Mouse (Mus musculus): ENCODE measurements at regions not wholly inside any gene's neighbourhood (a gene's known extent, or its start where the extent isn't known, plus 50 kb on each side); places are given as distances from the start of the nearest gene placed in this dataset.

GRCm38 (mm10) chr14:111485631-111486030 lies 189.3 kb upstream of the Slitrk5 start:
- DNase-seq (ENCODE audit: extremely low spot score in 1 of 2, low spot score in 1 of 2) = peak; percentile 14 to 24

DNA sequence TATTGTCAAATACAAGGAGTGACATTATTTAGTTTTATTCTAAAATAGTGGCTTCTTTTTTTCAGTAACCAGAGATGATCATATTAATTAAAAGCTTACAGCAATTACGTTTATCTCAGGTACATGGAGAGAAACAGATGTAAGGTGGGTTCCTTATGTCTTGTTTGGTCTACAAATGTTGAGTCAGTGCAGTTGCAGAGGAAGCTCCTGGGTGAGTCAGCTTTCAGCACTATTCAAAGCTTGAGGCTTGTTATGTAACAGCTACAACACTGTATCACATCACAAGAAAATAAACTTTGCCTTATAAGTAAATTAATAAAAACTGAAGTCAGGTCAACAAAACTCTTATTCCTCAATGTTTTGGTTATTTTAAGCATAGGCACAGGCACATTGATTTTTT lies 188.0 kb upstream of the Slitrk5 start:
- peak; percentile 21 to 64 for DNase-seq (ENCODE audit: extremely low spot score in 1 of 2, low spot score in 1 of 2)
